Mouse (Mus musculus) left cerebral cortex, adult 8-10 months (tissue): ENCODE data around the gene Wdr92. TPM values are rescaled to one million over a fixed set of nuclear protein-coding genes. Genes with fewer than 3 reads are reported as not detected.
"Not testable (repeated sequence)": the region's sequence is repeated elsewhere in the genome, so short reads cannot be mapped to it uniquely, and the experiment has no call there.

Experiments used
- DNase-seq, 2 experiments: peaks; one replicate each; pipeline ENCODE4 v3.0.0; 2022; ENCODE audit warnings: low spot score in 2 of 2
- total RNA-seq, 4 experiments: library from RNA; stranded (reverse); gene quantifications; 2 replicates each; pipeline ENCODE4 v1.2.4; 2022

Wdr92 gene
- total RNA-seq, 4 experiments from 2014 or later = 7.3 to 10.4 (median 9.1) TPM

DNA sequence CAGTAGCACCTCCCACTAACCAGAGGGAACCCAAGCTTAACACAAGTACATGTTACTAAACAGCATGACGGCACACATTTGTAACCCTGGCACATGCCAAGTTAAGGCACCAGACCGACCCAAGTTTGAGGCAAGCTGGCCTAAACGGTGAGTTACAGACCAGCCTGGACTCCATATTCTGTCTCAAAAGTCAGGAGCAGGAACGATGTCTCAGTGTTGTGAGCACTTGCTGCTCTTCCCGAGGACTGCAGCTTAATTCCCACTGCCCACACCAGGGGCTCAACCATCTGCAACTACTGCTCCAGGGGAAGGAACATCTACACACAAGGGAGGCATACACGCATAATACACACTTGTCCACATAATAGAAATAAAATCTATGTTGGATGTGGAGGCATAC lies 20.6 kb downstream of the Wdr92 start:
- no peak for DNase-seq

- peak; percentile 96 to 97 for DNase-seq
Observed at GRCm38 (mm10) chr11:17211258-17212140, 29.6 kb downstream of the Wdr92 start, which contains the start of gene Pno1. TSS of gene Pno1 (minus strand) at chr11:17211568.

DNA sequence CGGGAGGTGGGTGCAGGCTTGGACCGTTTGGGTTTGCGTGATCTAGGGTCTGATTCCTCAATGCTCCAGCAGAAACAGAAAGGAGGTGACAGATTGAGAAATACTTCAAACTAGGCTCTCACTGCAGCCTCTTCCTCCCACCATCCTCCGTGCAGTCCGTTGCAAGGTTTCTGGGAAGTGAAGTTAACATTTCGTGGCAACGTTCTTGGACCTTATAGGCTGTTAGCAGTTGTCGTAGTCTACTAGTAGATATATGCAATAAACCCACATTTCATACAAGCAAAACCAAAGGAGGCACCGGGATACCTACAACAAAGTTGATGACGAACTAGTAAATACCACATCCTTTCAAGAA lies 30.2 kb downstream of the Wdr92 start:
- no peak for DNase-seq

DNA sequence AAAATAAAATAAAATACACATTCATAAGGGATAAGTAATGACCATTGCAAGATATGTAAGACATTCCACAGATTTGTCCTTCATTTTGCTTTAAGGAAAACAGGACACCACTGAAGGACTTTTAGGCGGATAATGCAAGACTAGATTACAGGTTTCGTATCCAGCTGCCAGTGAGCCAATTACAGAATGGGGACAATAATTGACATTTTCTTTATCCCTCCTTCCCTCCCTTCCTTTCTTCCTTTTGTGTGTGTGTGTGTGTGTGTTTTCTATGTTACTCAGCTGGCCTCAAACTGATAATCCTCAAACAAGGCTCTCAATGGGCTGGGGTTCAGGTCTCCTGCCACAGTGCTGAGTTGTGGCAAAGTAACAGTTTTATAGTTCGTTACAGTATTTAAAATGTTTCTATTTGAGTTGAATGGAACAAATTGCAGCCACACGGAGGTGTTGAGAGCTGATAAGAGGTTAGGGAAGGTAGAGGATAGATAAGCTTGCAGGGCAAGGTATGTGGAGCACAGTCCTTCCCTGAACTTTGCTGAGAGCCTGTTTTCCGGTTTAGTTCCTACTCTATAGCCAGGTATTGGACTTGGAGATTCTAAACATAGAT lies 31.1 kb downstream of the Wdr92 start:
- no peak for DNase-seq

DNA sequence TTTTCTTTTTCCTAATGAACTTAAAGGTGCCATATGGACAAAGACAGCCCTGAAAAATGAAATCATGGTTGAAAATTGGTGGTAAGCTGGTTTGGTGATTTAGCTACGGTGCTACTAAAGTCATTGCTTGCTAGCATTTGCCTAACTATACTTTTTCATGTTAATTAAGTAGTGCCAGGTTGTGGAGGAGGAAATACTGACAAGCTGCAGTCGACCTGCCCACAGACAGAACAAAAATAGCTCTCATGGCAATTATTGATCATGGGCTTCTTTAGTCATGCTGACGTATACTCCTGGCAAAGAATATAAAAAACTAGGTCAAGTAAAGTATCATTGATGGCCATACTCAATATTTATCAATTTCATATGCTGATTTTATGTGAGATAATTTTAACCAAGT lies 33.6 kb downstream of the Wdr92 start:
- DNase-seq = no peak

DNA sequence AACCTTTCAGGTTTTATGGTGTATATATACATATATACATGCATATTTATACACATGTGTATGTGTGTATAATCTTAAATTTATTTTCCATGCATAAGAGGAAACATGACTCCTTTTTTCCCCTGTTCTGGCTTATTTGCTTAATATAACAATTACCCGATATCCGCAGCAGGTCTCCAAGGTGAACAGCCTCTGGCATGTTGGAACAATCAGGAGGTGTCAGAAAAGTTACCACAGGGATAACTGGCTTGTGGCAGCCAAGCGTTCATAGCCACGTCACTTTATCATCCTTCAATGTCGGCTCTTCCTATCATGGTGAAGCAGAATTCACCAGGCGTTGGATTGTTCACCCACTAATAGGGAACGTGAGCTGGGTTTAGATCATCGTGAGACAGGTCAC lies 39.2 kb downstream of the Wdr92 start:
- DNase-seq = no peak

DNA sequence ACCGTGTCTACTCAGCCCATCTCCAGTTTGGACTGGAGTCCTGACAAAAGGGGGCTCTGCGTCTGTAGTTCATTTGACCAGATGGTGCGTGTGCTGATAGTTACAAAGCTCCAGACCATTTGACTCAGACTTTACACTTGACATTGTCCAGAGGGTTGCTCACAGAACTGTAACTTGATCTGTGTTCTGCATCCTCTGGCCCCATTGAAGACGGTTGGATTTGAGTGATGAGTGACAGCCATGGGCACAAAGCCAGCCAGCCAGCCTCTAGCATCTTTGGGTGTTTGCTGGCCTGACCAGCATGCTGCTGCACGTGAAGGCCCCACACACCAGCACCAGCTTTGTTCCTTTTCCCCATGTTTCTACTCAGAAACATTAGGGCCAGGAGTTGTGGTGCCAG lies 50.9 kb downstream of the Wdr92 start:
- DNase-seq = no peak

GRCm38 (mm10) chr11:17236449-17237037 lies 54.6 kb downstream of the Wdr92 start:
- DNase-seq = no peak

- not testable (repeated sequence) for DNase-seq
Observed at GRCm38 (mm10) chr11:17238598-17238997, 56.7 kb downstream of the Wdr92 start.

DNA sequence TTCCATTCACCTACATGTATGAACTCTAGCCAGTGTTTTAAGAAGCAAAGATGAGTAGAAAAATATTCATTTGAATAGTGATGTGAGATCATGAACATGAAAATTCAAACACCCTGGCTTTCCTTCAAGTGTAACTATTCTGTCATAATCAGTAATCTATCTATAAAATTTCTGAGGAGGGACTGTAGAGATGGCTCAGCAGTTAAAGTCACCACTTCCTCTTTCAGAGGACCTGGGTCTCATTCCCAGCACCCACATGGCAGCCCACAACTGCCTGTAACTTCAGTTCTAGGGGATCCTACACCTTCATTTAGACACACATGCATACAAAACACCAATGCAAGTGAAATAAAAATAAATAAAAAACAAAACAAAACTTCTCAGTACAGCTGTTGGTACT lies 66.8 kb downstream of the Wdr92 start:
- DNase-seq = no peak

DNA sequence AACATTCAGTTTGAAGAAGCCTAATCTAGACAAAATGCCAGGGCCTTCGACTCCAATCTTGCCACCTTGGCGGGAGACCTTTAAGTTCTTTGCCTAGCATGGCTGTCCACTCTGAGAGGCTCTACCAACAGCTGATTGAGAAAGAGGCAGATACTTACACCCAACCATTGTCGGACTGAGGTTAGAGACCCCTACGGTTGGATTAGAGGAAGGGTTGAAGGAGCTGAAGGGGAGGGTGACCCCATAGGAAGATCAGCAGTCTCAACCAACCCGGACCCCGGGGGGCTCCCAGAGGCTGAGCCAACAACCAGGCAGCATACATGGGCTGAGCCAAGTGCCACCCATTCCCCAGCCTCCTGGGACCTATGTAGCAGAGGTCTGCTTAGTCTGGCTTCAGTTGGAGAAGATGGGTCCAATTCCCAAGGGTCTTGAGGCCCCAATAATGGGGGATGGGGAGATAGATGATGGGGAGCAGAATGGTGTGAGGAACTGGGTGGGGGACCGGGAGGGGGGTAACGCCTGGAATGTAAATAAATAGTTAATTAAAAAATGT lies 75.0 kb downstream of the Wdr92 start:
- DNase-seq = peak in 1 of 2 experiments; percentile 15

DNA sequence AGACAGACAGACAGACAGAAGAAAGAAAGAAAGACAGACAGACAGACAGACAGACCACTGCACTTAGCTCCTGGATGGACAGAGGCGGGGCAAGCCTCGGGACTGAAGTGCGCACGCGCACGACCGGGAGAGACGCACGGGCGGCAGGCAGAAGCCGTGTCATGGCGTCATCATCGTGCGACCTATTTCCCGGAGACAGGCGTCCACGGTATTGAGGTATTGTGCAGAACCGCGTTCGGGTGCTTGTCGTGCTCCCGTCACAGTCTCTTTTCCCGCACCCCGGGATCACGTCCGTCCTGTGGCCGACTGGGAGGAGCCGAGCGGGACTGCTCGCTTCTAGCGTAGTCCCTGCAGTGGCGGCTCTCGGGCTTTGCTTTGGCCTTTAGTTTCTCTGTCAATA lies 75.5 kb downstream of the Wdr92 start, which contains the start of gene C1d:
C1d (plus strand) TSS at position 137 of the 400 bp plus-strand sequence.
- DNase-seq = peak; percentile 95 to 96

DNA sequence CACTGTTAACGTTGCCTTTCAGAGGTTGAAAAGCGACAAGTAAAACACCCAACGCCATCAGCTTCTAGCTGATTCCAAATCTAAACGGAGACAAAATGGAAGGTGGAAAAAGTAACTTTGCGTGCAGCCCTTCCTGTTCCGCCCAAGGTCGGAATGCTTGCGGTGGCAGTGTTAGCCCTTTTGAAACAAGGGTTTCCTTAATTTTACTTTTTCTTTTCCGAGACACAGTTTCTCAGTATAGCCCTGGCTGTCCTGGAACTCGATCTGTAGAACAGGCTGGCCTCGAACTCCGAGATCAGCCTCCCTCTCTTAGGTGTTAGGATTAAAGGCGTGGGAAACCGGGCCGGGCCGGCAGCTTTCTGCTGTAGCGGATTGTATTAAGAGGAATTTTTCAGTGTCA lies 76.0 kb downstream of the Wdr92 start:
- peak in 1 of 2 experiments; percentile 12 for DNase-seq

DNA sequence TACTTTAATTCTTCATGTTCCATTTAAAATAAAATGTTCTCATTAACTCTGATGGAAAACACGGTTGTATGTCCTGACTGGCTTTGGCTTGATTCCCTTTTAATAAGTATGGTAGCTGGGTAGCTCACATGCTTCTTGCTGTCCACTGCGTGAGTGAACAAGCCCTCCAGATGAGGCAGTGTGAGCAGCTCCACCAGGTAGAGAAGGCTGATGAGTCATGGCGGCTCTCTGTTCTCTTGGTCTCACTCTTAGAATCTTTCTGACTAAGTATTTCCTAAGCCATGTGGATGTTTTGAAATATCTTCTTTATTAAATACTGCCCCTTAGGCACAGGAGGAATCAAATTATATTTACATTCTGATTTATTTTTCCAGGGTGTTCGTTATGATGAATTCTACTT lies 85.3 kb downstream of the Wdr92 start:
- no peak for DNase-seq

- DNase-seq = no peak
Observed at GRCm38 (mm10) chr11:17268801-17269200, 86.9 kb downstream of the Wdr92 start.

DNA sequence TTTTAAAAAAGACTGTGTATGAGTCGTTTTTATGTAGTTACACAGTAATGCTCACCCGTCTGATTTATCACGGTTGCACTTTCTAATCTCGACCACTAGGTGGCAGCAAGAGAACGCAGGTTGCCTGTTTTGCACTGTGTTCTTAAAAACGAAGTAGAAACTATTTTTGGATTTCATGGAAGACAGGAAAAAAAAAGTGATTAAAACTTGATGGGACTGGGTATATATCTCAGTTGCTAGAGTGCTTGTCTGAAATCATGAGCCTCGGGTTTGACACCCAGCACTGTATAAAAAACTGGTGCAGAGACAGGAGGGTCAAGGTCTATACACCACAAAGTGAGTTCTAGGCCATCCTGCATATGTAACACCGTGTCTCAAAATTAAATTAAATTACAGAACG lies 98.1 kb downstream of the Wdr92 start:
- DNase-seq = no peak

Other genes with a start within 250 kb of the Wdr92 start
- gene Fbxo48, start 230.7 kb upstream of the Wdr92 start, total RNA-seq = 1 to 10 TPM; 1.8 to 2.7 (median 2.0) TPM
- 10 to 100 TPM; 78.9 to 89.0 (median 83.4) TPM for gene Cnrip1, start 130.5 kb upstream of the Wdr92 start, total RNA-seq
- gene Plek, start 129.7 kb upstream of the Wdr92 start, total RNA-seq = 10 to 100 TPM in 3 of 4 experiments, 1 to 10 TPM in 1; 8.1 to 26.6 (median 17.0) TPM
- gene Ppp3r1, start 22.8 kb upstream of the Wdr92 start, total RNA-seq = 100 to 1,000 TPM; 620 to 756 (median 686) TPM
- gene Pno1, start 29.5 kb downstream of the Wdr92 start, total RNA-seq = 10 to 100 TPM; 24.4 to 29.7 (median 25.6) TPM
- gene C1d, start 75.5 kb downstream of the Wdr92 start, total RNA-seq = 10 to 100 TPM; 43.4 to 52.8 (median 47.9) TPM